Mouse (Mus musculus) natural killer cell, adult 2 months (primary cell): ENCODE results near the gene Nbeal2.

Source experiments
- DNase-seq, 2 experiments: peaks; one replicate each; pipeline ENCODE4 v3.0.0; 2022; ENCODE audit warnings: low spot score in 2 of 2

The Nbeal2 gene

GRCm38 (mm10) chr9:110651931-110652722 lies 1.8 kb downstream of the Nbeal2 start:
- DNase-seq: peak; percentile 19 to 32

GRCm38 (mm10) chr9:110649775-110650174 lies 4.2 kb downstream of the Nbeal2 start:
- no peak for DNase-seq

GRCm38 (mm10) chr9:110645219-110645618 lies 8.7 kb downstream of the Nbeal2 start:
- DNase-seq: peak; percentile 75 to 80

- DNase-seq: no peak
Measured at GRCm38 (mm10) chr9:110644295-110644694, 9.7 kb downstream of the Nbeal2 start.

- DNase-seq: no peak
Measured at GRCm38 (mm10) chr9:110643787-110644186, 10.2 kb downstream of the Nbeal2 start.

GRCm38 (mm10) chr9:110642812-110643524 lies 11.0 kb downstream of the Nbeal2 start:
- no peak for DNase-seq

GRCm38 (mm10) chr9:110641006-110641405 lies 13.0 kb downstream of the Nbeal2 start:
- peak; percentile 32 to 53 for DNase-seq

GRCm38 (mm10) chr9:110638611-110639021 lies 15.3 kb downstream of the Nbeal2 start:
- peak; percentile 36 to 59 for DNase-seq

GRCm38 (mm10) chr9:110635225-110635624 lies 18.7 kb downstream of the Nbeal2 start:
- peak; percentile 80 to 87 for DNase-seq

GRCm38 (mm10) chr9:110633882-110634281 lies 20.1 kb downstream of the Nbeal2 start:
- DNase-seq: no peak

GRCm38 (mm10) chr9:110632671-110633070 lies 21.3 kb downstream of the Nbeal2 start:
- no peak for DNase-seq

- DNase-seq: no peak
Measured at GRCm38 (mm10) chr9:110631651-110632275, 22.2 kb downstream of the Nbeal2 start.

- DNase-seq: peak; percentile 27 to 46
Measured at GRCm38 (mm10) chr9:110631191-110631590, 22.8 kb downstream of the Nbeal2 start.

GRCm38 (mm10) chr9:110630171-110630570 lies 23.8 kb downstream of the Nbeal2 start:
- DNase-seq: no peak

GRCm38 (mm10) chr9:110625350-110625908 lies 28.5 kb downstream of the Nbeal2 start:
- DNase-seq: no peak

- peak in 1 of 2 experiments; percentile 29 for DNase-seq
Measured at GRCm38 (mm10) chr9:110624361-110625166, 29.4 kb downstream of the Nbeal2 start, which contains the start of gene Nradd. Gene Nradd, minus strand, starts transcription at chr9:110624452.

- DNase-seq: no peak
Measured at GRCm38 (mm10) chr9:110623416-110624195, 30.4 kb downstream of the Nbeal2 start.

GRCm38 (mm10) chr9:110622621-110623219 lies 31.2 kb downstream of the Nbeal2 start:
- DNase-seq: no peak

- no peak for DNase-seq
Measured at GRCm38 (mm10) chr9:110620685-110621084, 33.3 kb downstream of the Nbeal2 start.

GRCm38 (mm10) chr9:110620180-110620579 lies 33.8 kb downstream of the Nbeal2 start:
- no peak for DNase-seq
